Mouse (Mus musculus): ENCODE data around the gene Pbx4. TPM values are rescaled to one million over a fixed set of nuclear protein-coding genes. Genes with fewer than 3 reads are reported as not detected.

The Pbx4 gene
- polyA plus RNA-seq, 1 experiment from 2014 or later = 13.4 TPM

DNA sequence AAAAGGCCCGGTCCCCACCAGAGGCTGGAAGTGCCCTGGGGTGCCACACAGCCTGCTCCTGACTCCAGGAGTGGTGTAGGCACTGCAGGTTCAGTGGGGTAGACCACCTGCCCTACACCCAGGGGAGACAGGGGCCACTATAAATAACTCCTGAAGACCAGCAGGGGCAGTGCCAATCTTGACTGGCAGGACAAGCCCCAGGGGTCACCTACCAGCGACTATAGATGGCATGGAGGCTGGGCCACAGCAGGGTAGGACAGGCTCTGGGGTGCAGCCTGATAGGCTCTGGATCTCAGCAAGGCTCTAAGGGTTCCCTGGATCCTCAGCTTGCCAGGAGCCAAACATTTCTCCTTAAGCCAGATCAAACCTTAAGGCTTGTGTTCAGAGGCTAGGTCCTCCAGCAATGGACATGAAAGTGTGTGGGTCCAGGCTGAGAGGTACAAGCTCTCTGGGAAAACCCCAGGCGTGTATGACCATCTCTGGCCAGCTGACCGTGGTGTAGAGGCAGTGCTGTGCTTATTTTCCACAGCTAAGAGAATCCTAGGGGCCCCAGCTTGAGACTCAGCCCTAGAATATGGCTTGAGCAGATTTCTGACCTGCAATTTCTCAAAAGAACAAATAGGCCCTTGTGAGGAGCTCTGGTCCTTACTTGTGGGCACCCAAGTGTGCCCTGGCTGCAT lies 63.6 kb downstream of the Pbx4 start:
- Histone ChIP-seq H3K4me2 (ENCODE audit: low read depth, low read length) (no peak overlapping the region), H3K9ac (ENCODE audit: low read length) (no peak overlapping the region), H3K27ac (ENCODE audit: low read length) (no peak overlapping the region), H3K36me3 (ENCODE audit: control insufficient read depth, insufficient read depth, low read length) (no peaks in the 10 kb centered on the region; the same call in 1 of the 2 replicates), H3K9me3 (ENCODE audit: control insufficient read depth, low read length) (no peaks in the 10 kb centered on the region), H3K4me3 (ENCODE audit: low read length) (no peak overlapping the region), H3K27me3 (ENCODE audit: control insufficient read depth, insufficient read depth, low read depth, low read length) (no peaks in the 10 kb centered on the region; the same call in 1 of the 2 replicates), H3K4me1 (replicated peaks; ENCODE audit: control insufficient read depth, insufficient read depth, low read length) (peaks cover 10% of the 10 kb centered on the region)
- no peak for ATAC-seq (ENCODE audit: low read depth)
- 80% methylated on average over 4 of the region's 4 CpGs for WGBS

DNA sequence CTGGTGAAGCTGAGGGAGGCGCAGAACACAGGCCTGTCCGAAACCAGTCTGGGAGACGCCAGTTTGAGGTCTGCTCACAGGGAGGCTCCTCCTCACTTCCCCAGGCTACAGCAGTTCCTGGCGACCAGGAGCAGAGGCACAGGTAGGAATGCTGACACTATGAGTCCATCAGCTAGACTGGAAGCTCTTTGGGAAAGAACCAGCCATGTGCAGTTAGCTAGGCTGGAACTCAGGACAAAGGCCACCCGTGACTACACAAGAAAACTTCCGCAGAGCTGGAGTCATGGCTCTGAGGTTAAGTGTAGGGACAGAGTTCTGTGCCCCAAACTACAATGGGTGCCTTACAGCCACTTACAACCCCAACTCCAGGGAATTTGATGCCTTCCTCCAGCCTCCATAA lies 65.6 kb downstream of the Pbx4 start:
- H3K9ac ChIP-seq (ENCODE audit: low read length) = no peak overlapping the region
- 80% methylated on average over 6 of the region's 6 CpGs for WGBS
- H3K36me3 ChIP-seq (ENCODE audit: control insufficient read depth, insufficient read depth, low read length) = no peaks in the 10 kb centered on the region; the same call in 1 of the 2 replicates
- H3K27me3 ChIP-seq (ENCODE audit: control insufficient read depth, insufficient read depth, low read depth, low read length) = no peaks in the 10 kb centered on the region
- H3K27ac ChIP-seq (ENCODE audit: low read length) = no peak overlapping the region
- peaks cover 18% of the 10 kb centered on the region for H3K4me1 ChIP-seq (replicated peaks; ENCODE audit: control insufficient read depth, insufficient read depth, low read length)
- no peak overlapping the region for H3K4me2 ChIP-seq (ENCODE audit: low read depth, low read length)
- ATAC-seq (ENCODE audit: low read depth) = no peak
- no peaks in the 10 kb centered on the region for H3K9me3 ChIP-seq (ENCODE audit: control insufficient read depth, low read length)
- no peak overlapping the region for H3K4me3 ChIP-seq (ENCODE audit: low read length)

DNA sequence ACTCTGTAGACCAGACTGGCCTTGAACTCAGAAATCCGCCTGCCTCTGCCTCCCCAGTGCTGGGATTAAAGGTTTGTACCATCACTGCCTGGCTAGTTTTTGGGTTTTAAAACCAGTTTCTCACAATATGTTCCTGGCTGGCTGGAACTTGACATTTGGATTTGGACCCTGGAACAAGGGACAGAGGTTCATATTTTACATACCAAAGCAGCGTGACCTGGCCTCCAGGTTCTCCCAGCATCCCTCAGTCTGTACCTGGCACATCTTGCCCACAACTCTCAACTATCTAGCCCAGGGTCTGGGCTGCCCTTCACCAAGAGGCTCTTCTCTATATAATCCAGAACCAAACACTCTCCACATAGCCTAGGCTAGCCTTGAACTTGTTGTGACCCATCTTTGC lies 67.6 kb downstream of the Pbx4 start:
- H3K27me3 ChIP-seq (ENCODE audit: control insufficient read depth, insufficient read depth, low read depth, low read length) = no peaks in the 10 kb centered on the region
- no peak overlapping the region for H3K9ac ChIP-seq (ENCODE audit: low read length)
- peaks cover 22% of the 10 kb centered on the region for H3K4me1 ChIP-seq (replicated peaks; ENCODE audit: control insufficient read depth, insufficient read depth, low read length)
- H3K4me3 ChIP-seq (ENCODE audit: low read length) = no peak overlapping the region
- H3K9me3 ChIP-seq (ENCODE audit: control insufficient read depth, low read length) = no peaks in the 10 kb centered on the region
- no peak overlapping the region for H3K4me2 ChIP-seq (ENCODE audit: low read depth, low read length)
- 85% methylated on average over 2 of the region's 2 CpGs for WGBS
- no peak overlapping the region for H3K27ac ChIP-seq (ENCODE audit: low read length)
- no peaks in the 10 kb centered on the region for H3K36me3 ChIP-seq (ENCODE audit: control insufficient read depth, insufficient read depth, low read length)
- no peak for ATAC-seq (ENCODE audit: low read depth)

DNA sequence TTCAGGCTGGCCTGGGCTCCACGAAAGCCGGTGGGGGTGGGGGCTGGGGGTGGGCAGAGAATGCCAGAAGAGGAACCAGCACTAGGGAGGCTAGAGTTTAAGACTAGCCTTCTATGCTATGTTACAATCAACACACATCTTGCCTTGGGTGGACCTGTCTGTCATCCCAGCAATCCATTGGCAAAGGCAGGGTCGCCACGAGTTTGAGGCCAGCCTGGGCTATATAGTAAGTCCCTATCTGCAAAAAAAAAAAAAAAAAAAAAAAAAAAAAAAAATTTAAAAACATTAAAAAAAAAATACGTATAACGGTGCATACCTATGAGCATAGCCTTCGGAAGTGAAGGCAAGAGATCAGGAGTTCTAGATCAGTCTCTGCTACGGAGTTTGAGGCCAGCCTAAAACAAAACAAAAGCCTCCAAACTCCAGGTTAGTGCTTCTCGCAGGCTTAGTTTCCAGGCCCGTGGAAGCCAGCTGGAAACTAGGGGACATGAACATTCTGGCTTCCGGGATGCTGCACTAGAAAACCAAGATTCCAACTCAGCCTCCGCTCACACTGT lies 68.7 kb downstream of the Pbx4 start:
- no peaks in the 10 kb centered on the region for H3K27me3 ChIP-seq (ENCODE audit: control insufficient read depth, insufficient read depth, low read depth, low read length)
- peaks cover 22% of the 10 kb centered on the region for H3K4me1 ChIP-seq (replicated peaks; ENCODE audit: control insufficient read depth, insufficient read depth, low read length)
- ATAC-seq (ENCODE audit: low read depth) = no peak
- H3K9me3 ChIP-seq (ENCODE audit: control insufficient read depth, low read length) = no peaks in the 10 kb centered on the region
- peak overlapping the region; percentile 85 for H3K9ac ChIP-seq (ENCODE audit: low read length)
- 14% methylated on average over 12 of the region's 12 CpGs for WGBS
- H3K27ac ChIP-seq (ENCODE audit: low read length) = peak overlapping the region; percentile 97
- peak overlapping the region; percentile 98 for H3K4me2 ChIP-seq (ENCODE audit: low read depth, low read length)
- H3K4me3 ChIP-seq (ENCODE audit: low read length) = peak overlapping the region; percentile 82
- no peaks in the 10 kb centered on the region for H3K36me3 ChIP-seq (ENCODE audit: control insufficient read depth, insufficient read depth, low read length)

DNA sequence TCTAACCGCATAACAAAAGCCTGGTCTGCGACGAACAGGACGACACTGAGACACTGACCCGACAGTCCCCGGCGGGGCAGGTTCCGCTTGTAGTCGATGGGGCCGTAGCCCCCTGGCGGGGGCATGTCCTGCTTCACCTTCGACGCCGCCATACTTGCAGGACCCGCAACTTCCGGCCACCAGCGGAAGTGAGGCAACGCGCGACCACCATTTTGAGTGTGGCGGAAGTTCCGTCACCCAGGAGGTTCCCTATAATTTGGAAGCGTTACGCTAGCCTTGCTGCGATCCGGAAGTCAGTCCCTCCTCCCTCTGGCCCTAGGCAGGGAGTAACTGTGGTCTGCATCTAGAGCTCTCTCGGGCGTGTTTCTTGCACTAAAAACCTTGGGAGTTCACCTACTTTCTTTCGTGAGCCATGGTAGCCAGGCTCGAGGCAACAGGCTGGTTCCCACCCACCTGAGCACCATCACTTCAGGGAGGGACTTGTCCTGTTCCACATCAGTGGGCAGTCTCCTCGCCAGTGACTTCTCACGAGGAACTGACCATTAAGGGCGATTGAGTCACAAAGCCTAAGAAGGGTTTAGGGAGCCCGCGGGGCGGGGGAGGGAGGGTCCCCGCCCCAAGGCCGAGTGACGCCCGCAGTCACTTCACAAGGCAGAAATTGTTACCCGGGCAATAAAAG lies 69.3 kb downstream of the Pbx4 start:
- Histone ChIP-seq H3K9me3 (ENCODE audit: control insufficient read depth, low read length) (no peaks in the 10 kb centered on the region), H3K9ac (ENCODE audit: low read length) (peak overlapping the region; percentile 85), H3K4me1 (replicated peaks; ENCODE audit: control insufficient read depth, insufficient read depth, low read length) (peaks cover 22% of the 10 kb centered on the region), H3K36me3 (ENCODE audit: control insufficient read depth, insufficient read depth, low read length) (no peaks in the 10 kb centered on the region), H3K27ac (ENCODE audit: low read length) (peak overlapping the region; percentile 97), H3K27me3 (ENCODE audit: control insufficient read depth, insufficient read depth, low read depth, low read length) (no peaks in the 10 kb centered on the region), H3K4me3 (ENCODE audit: low read length) (peak overlapping the region; percentile 82), H3K4me2 (ENCODE audit: low read depth, low read length) (peak overlapping the region; percentile 98)
- peak; percentile 78 for ATAC-seq (ENCODE audit: low read depth)
- 1% methylated on average over 41 of the region's 41 CpGs for WGBS

DNA sequence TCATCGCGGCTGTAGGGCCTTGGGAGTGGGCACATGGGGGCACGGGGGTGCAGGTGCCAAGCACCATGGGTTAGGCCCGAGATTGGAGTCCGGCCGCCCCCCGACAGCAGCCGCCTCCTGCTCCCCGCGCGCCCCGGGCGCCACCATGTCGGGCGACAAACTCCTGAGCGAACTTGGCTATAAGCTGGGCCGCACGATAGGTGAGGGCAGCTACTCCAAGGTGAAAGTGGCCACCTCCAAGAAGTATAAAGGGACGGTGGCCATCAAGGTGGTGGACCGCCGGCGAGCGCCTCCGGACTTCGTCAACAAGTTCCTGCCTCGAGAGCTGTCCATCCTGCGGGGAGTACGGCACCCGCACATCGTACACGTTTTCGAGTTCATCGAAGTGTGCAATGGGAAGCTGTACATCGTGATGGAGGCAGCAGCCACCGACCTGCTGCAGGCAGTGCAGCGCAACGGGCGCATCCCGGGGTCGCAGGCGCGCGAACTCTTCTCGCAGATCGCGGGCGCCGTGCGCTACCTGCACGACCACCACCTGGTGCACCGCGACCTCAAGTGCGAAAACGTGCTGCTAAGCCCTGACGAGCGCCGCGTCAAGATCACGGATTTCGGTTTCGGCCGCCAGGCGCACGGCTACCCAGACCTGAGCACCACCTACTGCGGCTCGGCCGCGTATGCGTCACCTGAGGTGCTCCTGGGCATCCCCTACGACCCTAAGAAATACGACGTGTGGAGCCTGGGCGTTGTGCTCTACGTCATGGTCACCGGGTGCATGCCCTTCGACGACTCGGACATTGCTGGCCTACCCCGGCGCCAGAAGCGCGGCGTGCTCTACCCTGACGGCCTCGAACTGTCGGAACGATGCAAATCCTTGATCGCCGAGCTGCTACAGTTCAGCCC lies 70.1 kb downstream of the Pbx4 start, which contains the start of the genes Tssk6, Ndufa13 and Yjefn3:
Gene Tssk6 (plus strand): TSS at position 22 of the 900 bp plus-strand sequence.
Gene Ndufa13 (minus strand): TSS at position 396 of the 900 bp plus-strand sequence.
Gene Yjefn3 (minus strand): TSS at position 550 of the 900 bp plus-strand sequence.
- ATAC-seq (ENCODE audit: low read depth) = peak; percentile 47
- H3K27ac ChIP-seq (ENCODE audit: low read length) = peak within 1 kb of the TSS; percentile 97
- H3K27me3 ChIP-seq (ENCODE audit: control insufficient read depth, insufficient read depth, low read depth, low read length) = no peaks in the 10 kb centered on the region
- peak within 1 kb of the TSS; percentile 85 for H3K9ac ChIP-seq (ENCODE audit: low read length)
- WGBS = 5% methylated on average over 88 of the region's 89 CpGs
- H3K4me2 ChIP-seq (ENCODE audit: low read depth, low read length) = peak within 1 kb of the TSS; percentile 98
- H3K9me3 ChIP-seq (ENCODE audit: control insufficient read depth, low read length) = no peaks in the 10 kb centered on the region
- peak within 1 kb of the TSS; percentile 82 for H3K4me3 ChIP-seq (ENCODE audit: low read length)
- H3K4me1 ChIP-seq (replicated peaks; ENCODE audit: control insufficient read depth, insufficient read depth, low read length) = peaks cover 22% of the 10 kb centered on the region
- H3K36me3 ChIP-seq (ENCODE audit: control insufficient read depth, insufficient read depth, low read length) = no peaks in the 10 kb centered on the region

DNA sequence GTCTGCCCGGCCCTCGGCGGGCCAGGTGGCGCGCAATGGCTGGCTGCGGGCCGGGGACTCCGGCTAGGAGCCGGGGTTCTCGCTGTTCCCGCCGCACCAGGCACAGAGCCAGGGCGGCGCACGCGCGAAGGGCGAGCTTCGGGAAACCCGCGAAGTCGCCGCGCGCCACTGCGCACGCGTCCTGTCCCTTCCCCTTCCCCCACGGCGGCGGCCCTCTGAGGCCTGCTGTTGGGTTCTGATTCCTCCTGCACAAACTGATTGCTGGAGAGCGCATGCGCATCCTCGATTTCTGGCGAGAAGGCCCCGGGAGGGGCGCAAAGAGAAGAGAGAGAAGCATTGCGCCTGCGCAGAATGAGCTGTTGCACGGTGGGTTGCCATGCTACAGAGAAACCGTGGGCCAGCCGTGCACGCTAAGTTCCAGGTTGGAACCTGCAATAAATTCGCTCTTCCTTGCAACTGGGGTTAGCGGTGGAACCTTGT lies 70.8 kb downstream of the Pbx4 start:
- Histone ChIP-seq H3K36me3 (ENCODE audit: control insufficient read depth, insufficient read depth, low read length) (0 out of 2 replicates have a peak, but pooled peaks cover under 1% of the 10 kb centered on the region), H3K4me2 (ENCODE audit: low read depth, low read length) (peak overlapping the region; percentile 98), H3K4me1 (replicated peaks; ENCODE audit: control insufficient read depth, insufficient read depth, low read length) (peaks cover 22% of the 10 kb centered on the region), H3K27me3 (ENCODE audit: control insufficient read depth, insufficient read depth, low read depth, low read length) (no peaks in the 10 kb centered on the region), H3K9ac (ENCODE audit: low read length) (peak overlapping the region; percentile 84), H3K27ac (ENCODE audit: low read length) (peak overlapping the region; percentile 97), H3K4me3 (ENCODE audit: low read length) (peak overlapping the region; percentile 82), H3K9me3 (ENCODE audit: control insufficient read depth, low read length) (no peaks in the 10 kb centered on the region)
- peak; percentile 90 for ATAC-seq (ENCODE audit: low read depth)
- 0% methylated on average over 45 of the region's 45 CpGs for WGBS

DNA sequence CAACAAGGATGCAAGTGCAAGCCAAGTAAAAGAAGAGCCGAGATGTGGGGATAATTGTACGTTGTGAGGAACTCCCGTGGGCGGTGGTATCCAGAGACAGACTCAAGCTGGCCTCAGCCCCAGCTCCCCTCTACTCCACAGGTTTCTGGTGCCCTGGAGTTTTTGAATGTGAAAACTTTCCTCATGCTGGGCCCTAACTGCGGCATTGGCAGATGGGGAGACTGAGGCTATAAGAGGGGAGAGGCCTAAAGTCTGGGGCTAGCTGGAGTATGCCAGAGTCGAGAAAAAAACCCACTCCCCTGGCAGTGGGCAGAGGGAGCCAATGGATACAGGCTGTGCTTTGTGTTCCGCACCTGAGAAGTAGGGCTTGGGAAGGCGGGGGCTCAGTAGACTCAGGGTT lies 71.8 kb downstream of the Pbx4 start:
- no peak for ATAC-seq (ENCODE audit: low read depth)
- Histone ChIP-seq H3K4me2 (ENCODE audit: low read depth, low read length) (peak overlapping the region; percentile 98; the same call in 1 of the 2 replicates), H3K27ac (ENCODE audit: low read length) (no peak overlapping the region), H3K36me3 (ENCODE audit: control insufficient read depth, insufficient read depth, low read length) (peaks cover 4% of the 10 kb centered on the region; the same call in 1 of the 2 replicates), H3K27me3 (ENCODE audit: control insufficient read depth, insufficient read depth, low read depth, low read length) (no peaks in the 10 kb centered on the region), H3K4me1 (replicated peaks; ENCODE audit: control insufficient read depth, insufficient read depth, low read length) (peaks cover 22% of the 10 kb centered on the region), H3K9ac (ENCODE audit: low read length) (no peak overlapping the region), H3K9me3 (ENCODE audit: control insufficient read depth, low read length) (no peaks in the 10 kb centered on the region), H3K4me3 (ENCODE audit: low read length) (no peak overlapping the region)
- WGBS = 74% methylated on average over 8 of the region's 8 CpGs
